Mouse (Mus musculus) heart, embryonic 15.5 days (tissue): ENCODE measurements at regions not wholly inside any gene's neighbourhood (a gene's known extent, or its start where the extent isn't known, plus 50 kb on each side); places are given as distances from the start of the nearest gene placed in this dataset.

Source experiments
- ATAC-seq: fragments of 200-750 bp; cut with Nextera tagmentation; replicated peaks from 2 replicates; pipeline ENCODE4 v1.8.0; 2017; ENCODE audit warnings: low read depth, moderate TSS enrichment; ENCODE audit not compliant: insufficient number of reproducible peaks, insufficient read depth, low FRiP score
- H3K27ac ChIP-seq: fragments of 300-500 bp; sonication (generic); 2 replicates; pipeline ENCODE4 v1.5.1; 2015; ENCODE audit warnings: mild to moderate bottlenecking, inconsistent platforms
- H3K27me3 ChIP-seq: fragments of 300-500 bp; sonication (generic); 2 replicates; pipeline ENCODE4 v1.6.1; 2015; ENCODE audit warnings: inconsistent platforms
- H3K36me3 ChIP-seq: fragments of 300-500 bp; sonication (generic); 2 replicates; pipeline ENCODE4 v1.6.1; 2015; ENCODE audit warnings: mild to moderate bottlenecking, inconsistent platforms
- H3K4me1 ChIP-seq: fragments of 300-500 bp; sonication (generic); replicated peaks from 2 replicates; pipeline ENCODE4 v1.6.1; 2015; ENCODE audit warnings: inconsistent platforms
- H3K4me2 ChIP-seq: fragments of 300-500 bp; sonication (generic); 2 replicates; pipeline ENCODE4 v1.6.1; 2015; ENCODE audit warnings: inconsistent platforms, mild to moderate bottlenecking, moderate library complexity
- H3K4me3 ChIP-seq: fragments of 300-500 bp; sonication (generic); 2 replicates; pipeline ENCODE4 v1.5.1; 2015; ENCODE audit warnings: mild to moderate bottlenecking, inconsistent platforms
- H3K9ac ChIP-seq: fragments of 300-500 bp; sonication (generic); 2 replicates; pipeline ENCODE4 v1.6.1; 2015; ENCODE audit warnings: mild to moderate bottlenecking, inconsistent platforms
- H3K9me3 ChIP-seq: fragments of 300-500 bp; sonication (generic); replicated peaks from 2 replicates; pipeline ENCODE4 v1.6.1; 2016; ENCODE audit warnings: inconsistent platforms
- WGBS: fragments of 180-500 bp; shearing (Covaris S2); methylation state at CpG from one replicate; pipeline ENCODE4 v1.1.7; 2015; ENCODE audit warnings: mixed read lengths; 5-methylcytosine and 5-hydroxymethylcytosine counted together

DNA sequence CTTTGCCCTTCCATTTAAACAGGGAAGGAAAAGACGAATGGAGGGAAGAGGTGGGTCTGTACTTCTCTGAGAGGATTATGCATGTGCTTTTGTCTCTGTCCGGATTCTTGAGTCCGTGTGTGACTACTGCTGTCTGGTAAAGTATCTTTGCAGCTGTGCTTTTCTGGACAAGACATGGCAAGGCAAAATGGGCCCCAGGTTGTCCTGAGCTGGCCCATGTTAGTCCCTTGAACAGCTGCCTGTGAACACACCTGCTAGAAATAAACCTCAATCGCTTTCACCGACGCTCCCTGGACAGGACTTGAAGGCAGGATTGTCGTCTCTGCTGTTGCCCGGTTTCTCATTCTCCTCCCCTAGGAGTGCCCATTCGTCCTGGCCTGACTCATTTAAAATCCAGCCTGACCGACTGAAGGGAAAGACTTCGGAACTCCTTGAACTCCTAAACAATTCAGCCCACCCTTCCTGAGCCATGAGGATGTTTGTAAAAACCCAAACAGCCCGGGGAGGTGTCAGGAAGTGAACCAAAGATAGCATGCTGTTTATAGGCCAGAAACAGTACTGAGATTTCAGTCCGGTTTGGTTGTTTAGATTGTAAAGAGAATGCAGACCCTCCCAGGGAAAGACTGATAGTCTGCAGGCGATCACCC is 281.7 kb downstream of the Qk start:
- WGBS = 40% methylated on average over 14 of the region's 14 CpGs
- Histone ChIP-seq H3K9ac (no peak overlapping the region), H3K27ac (peak overlapping the region; percentile 40; the same call in 1 of the 2 replicates), H3K36me3 (no peaks in the 10 kb centered on the region), H3K4me2 (no peak overlapping the region), H3K9me3 (no peaks in the 10 kb centered on the region), H3K4me1 (peaks cover 33% of the 10 kb centered on the region), H3K27me3 (no peaks in the 10 kb centered on the region), H3K4me3 (no peak overlapping the region)
- no peak for ATAC-seq

DNA sequence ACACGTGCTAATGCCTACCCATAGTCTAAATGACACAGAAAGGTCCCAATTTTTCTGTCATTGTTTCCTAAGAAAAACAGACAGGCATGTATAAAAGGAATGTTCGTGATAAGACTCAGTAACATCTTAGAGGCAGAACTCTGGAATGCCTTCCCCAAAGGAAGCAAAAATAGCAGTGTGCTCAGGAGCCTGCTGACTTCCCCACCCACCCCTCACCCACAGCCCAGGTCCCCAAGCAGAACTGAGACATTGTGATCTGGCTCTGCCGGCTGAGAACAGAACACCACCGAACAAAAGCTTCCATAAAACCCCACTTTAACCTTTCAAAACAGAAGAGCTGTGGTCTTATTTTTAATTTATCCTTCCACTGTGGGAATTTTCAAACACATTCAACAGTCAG is 286.1 kb downstream of the Qk start:
- no peak overlapping the region for H3K9ac ChIP-seq
- H3K27ac ChIP-seq = no peak overlapping the region
- no peak overlapping the region for H3K4me2 ChIP-seq
- no peak for ATAC-seq
- H3K9me3 ChIP-seq = no peaks in the 10 kb centered on the region
- no peaks in the 10 kb centered on the region for H3K27me3 ChIP-seq
- 19% methylated on average over 4 of the region's 4 CpGs for WGBS
- peaks cover 15% of the 10 kb centered on the region for H3K4me1 ChIP-seq
- H3K4me3 ChIP-seq = no peak overlapping the region
- no peaks in the 10 kb centered on the region for H3K36me3 ChIP-seq

GRCm38 (mm10) chr17:10031033-10031432 is 288.6 kb downstream of the Qk start:
- Histone ChIP-seq H3K4me3 (no peak overlapping the region), H3K4me2 (no peak overlapping the region), H3K27ac (no peak overlapping the region), H3K36me3 (no peaks in the 10 kb centered on the region), H3K9me3 (no peaks in the 10 kb centered on the region), H3K4me1 (peaks cover 5% of the 10 kb centered on the region), H3K27me3 (no peaks in the 10 kb centered on the region), H3K9ac (no peak overlapping the region)
- WGBS = 79% methylated on average over 3 of the region's 3 CpGs
- no peak for ATAC-seq

DNA sequence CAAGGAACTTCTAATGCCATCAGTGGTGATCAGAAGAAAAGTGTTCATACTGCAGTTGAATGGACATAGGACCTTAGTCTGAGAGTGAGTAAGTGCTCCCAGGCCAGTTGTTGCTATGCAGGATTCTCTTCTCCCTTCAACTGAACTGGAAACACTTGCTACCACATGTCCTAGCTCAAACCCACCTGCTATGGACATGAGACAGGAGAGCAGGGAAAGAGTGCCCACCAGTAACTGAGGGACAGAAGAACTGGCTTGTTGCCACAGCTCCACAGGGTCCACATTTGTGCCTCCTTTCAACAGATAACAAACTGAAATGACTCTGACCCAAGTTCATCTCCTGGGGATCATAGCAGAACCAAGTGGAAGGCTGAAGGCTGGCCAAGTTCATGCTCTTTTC is 292.9 kb downstream of the Qk start:
- no peak overlapping the region for H3K4me3 ChIP-seq
- no peak for ATAC-seq

GRCm38 (mm10) chr17:10025212-10025611 is 294.4 kb downstream of the Qk start:
- no peak overlapping the region for H3K9ac ChIP-seq
- no peaks in the 10 kb centered on the region for H3K36me3 ChIP-seq
- H3K4me1 ChIP-seq = no peaks in the 10 kb centered on the region
- 67% methylated on average over 5 of the region's 5 CpGs for WGBS
- ATAC-seq = no peak
- H3K27ac ChIP-seq = no peak overlapping the region
- H3K4me3 ChIP-seq = no peak overlapping the region
- H3K27me3 ChIP-seq = no peaks in the 10 kb centered on the region
- H3K9me3 ChIP-seq = no peaks in the 10 kb centered on the region
- no peak overlapping the region for H3K4me2 ChIP-seq

More for the DNA sequence above, 292.9 kb downstream of the Qk start:
- Histone ChIP-seq H3K4me2 (no peak overlapping the region), H3K9me3 (no peaks in the 10 kb centered on the region), H3K27me3 (no peaks in the 10 kb centered on the region), H3K27ac (no peak overlapping the region), H3K36me3 (no peaks in the 10 kb centered on the region), H3K9ac (no peak overlapping the region), H3K4me1 (no peaks in the 10 kb centered on the region)

- H3K27ac ChIP-seq = no peak overlapping the region
- no peaks in the 10 kb centered on the region for H3K27me3 ChIP-seq
- H3K4me2 ChIP-seq = no peak overlapping the region
- H3K4me1 ChIP-seq = no peaks in the 10 kb centered on the region
- no peaks in the 10 kb centered on the region for H3K9me3 ChIP-seq
- no peak for ATAC-seq
- H3K4me3 ChIP-seq = no peak overlapping the region
- H3K36me3 ChIP-seq = no peaks in the 10 kb centered on the region
- no peak overlapping the region for H3K9ac ChIP-seq
These were observed 295.3 kb downstream of the Qk start for GRCm38 (mm10) chr17:10024323-10024722.

- Histone ChIP-seq H3K4me1 (no peaks in the 10 kb centered on the region; the same call in 1 of the 2 replicates), H3K36me3 (no peaks in the 10 kb centered on the region), H3K27ac (no peak overlapping the region), H3K27me3 (no peaks in the 10 kb centered on the region), H3K4me2 (no peak overlapping the region), H3K9ac (no peak overlapping the region), H3K9me3 (no peaks in the 10 kb centered on the region), H3K4me3 (no peak overlapping the region)
- WGBS = 82% methylated on average over 3 of the region's 3 CpGs
- no peak for ATAC-seq
These were observed 307.5 kb downstream of the Qk start for GRCm38 (mm10) chr17:10012161-10012560.

DNA sequence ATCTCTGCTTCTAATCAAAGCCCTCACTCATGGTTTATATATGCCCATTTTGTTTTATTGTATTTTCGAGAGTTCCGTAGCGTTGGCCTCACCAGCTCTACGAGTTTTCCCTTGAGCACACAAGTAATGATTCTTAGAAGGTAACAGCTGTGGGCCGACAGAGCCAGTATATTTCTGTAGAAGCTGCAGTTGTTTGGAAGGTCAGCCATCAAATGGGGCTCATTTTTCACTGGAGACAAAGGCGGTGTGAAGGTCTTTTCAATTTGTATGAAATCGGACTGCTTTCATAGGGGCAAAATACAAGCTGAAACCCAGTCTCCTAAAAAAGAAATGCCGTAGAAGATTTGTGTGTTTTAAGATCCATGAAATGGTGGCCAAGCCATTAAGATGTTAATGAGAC is 307.9 kb downstream of the Qk start:
- H3K36me3 ChIP-seq = no peaks in the 10 kb centered on the region
- ATAC-seq = no peak
- 88% methylated on average over 8 of the region's 8 CpGs for WGBS
- no peak overlapping the region for H3K4me3 ChIP-seq
- no peaks in the 10 kb centered on the region for H3K27me3 ChIP-seq
- H3K4me2 ChIP-seq = no peak overlapping the region
- peaks cover 2% of the 10 kb centered on the region; the same call in 1 of the 2 replicates for H3K4me1 ChIP-seq
- no peaks in the 10 kb centered on the region for H3K9me3 ChIP-seq
- no peak overlapping the region for H3K27ac ChIP-seq
- H3K9ac ChIP-seq = no peak overlapping the region

DNA sequence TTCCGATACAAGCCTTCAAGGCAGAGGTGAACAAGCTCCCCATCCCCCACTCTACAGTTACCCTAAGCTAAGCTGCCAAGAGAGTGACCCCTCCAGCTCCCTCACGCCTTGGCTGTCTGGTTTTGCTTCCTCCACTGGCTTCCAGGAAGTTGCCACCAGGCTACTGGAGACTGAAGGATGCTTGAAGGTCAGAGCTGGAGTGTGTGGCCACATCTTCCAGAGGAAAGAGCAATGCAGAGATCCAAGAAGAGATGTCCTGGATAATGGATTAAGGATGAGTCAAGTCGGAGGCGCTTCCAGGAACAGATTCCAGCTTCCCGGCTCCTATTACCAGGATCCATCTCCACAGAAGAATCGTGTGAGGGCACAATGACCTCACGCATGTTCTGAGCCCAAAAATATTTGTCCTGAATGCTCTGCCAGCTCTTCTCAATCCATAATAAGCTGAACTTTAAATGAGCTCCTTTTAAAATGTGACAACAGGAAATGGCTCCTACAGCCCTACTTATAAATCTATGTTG is 318.5 kb downstream of the Qk start:
- no peak overlapping the region for H3K4me3 ChIP-seq
- 50% methylated on average over 7 of the region's 7 CpGs for WGBS
- H3K9me3 ChIP-seq = no peaks in the 10 kb centered on the region
- no peak overlapping the region for H3K9ac ChIP-seq
- no peaks in the 10 kb centered on the region for H3K36me3 ChIP-seq
- ATAC-seq = no peak
- H3K27ac ChIP-seq = no peak overlapping the region
- H3K4me2 ChIP-seq = no peak overlapping the region
- H3K27me3 ChIP-seq = no peaks in the 10 kb centered on the region
- peaks cover 6% of the 10 kb centered on the region for H3K4me1 ChIP-seq

GRCm38 (mm10) chr17:9995321-9995720 is 324.3 kb downstream of the Qk start:
- 43% methylated on average over 5 of the region's 5 CpGs for WGBS
- Histone ChIP-seq H3K4me2 (no peak overlapping the region), H3K9me3 (no peaks in the 10 kb centered on the region), H3K27ac (no peak overlapping the region), H3K27me3 (no peaks in the 10 kb centered on the region), H3K36me3 (no peaks in the 10 kb centered on the region), H3K4me1 (no peaks in the 10 kb centered on the region), H3K4me3 (no peak overlapping the region), H3K9ac (no peak overlapping the region)
- ATAC-seq = no peak; the same call in 1 of the 2 replicates

DNA sequence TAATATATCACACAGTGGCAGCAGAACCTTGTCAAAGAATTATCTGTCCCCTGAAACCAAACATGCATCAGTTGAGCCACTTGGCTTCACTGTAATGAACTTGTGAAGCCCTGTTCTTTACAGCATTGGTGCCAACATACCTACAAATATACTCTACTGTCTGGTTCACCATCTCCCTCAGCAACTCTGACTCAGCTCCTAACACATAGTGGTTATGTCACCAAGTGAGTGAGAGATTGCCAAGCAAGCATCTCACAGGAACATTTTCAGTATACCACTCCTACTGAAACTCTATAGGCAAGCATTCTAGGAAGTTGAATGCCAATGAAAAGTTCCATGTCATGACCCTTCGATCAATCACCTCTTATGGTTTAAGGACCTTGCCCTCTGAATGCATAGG is 321.2 kb upstream of the Pabpc6 start:
- H3K4me3 ChIP-seq = no peak overlapping the region
- H3K27ac ChIP-seq = no peak overlapping the region
- ATAC-seq = no peak
- no peaks in the 10 kb centered on the region for H3K36me3 ChIP-seq
- WGBS = 92% methylated on average over 1 of the region's 1 CpGs
- no peak overlapping the region for H3K9ac ChIP-seq
- H3K27me3 ChIP-seq = no peaks in the 10 kb centered on the region
- H3K4me2 ChIP-seq = no peak overlapping the region
- peaks cover 3% of the 10 kb centered on the region; the same call in 1 of the 2 replicates for H3K4me1 ChIP-seq
- H3K9me3 ChIP-seq = no peaks in the 10 kb centered on the region

- no peak for ATAC-seq
- no peaks in the 10 kb centered on the region for H3K27me3 ChIP-seq
- 84% methylated on average over 3 of the region's 3 CpGs for WGBS
- no peak overlapping the region for H3K4me2 ChIP-seq
- H3K9ac ChIP-seq = no peak overlapping the region
- H3K36me3 ChIP-seq = no peaks in the 10 kb centered on the region
- H3K4me3 ChIP-seq = no peak overlapping the region
- H3K4me1 ChIP-seq = peaks cover 27% of the 10 kb centered on the region
- no peak overlapping the region for H3K27ac ChIP-seq
- no peaks in the 10 kb centered on the region for H3K9me3 ChIP-seq
These were observed 311.8 kb upstream of the Pabpc6 start for GRCm38 (mm10) chr17:9981273-9981672.
